Mouse (Mus musculus) small intestine, adult 2 months (tissue): ENCODE data around the gene Xxylt1.

Experiments
- CTCF ChIP-seq: fragments of 200-500 bp; IDR thresholded peaks from 2 replicates; pipeline ENCODE4 v1.5.1; 2012; ENCODE audit warnings: low read depth, mild to moderate bottlenecking, control low read depth, inconsistent platforms, low read length, moderate library complexity, mixed read lengths; ENCODE audit not compliant: insufficient replicate concordance, insufficient read length; ENCODE audit errors: extremely low read depth
- POLR2A ChIP-seq: fragments of 200-500 bp; IDR thresholded peaks from 2 replicates; pipeline ENCODE4 v1.6.1; 2012; ENCODE audit warnings: low read depth, mild to moderate bottlenecking, control low read depth, inconsistent platforms, low read length, moderate library complexity

DNA sequence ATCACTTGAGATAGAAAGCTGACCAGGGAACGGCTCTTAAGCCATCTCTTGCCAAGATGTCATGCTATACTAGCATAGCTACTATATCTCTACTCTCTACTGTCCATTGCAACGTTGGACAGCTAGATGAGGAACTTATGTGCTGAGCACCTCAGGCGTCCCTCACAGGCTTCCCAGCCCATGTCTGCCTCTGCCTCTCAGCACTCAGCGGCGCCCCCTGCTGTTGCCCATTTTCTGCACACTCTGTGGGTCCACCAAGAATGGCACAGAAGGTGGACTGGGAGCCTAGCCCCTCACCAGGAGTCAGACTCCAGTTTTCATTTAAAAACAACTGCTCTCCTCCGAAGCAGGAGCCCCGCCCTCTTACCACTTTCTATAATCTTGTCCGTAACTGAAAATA lies 65.1 kb downstream of the Xxylt1 start:
- TF ChIP-seq CTCF (peak; percentile 45; the same call in 1 of the 2 replicates), POLR2A (no peak)
